Mouse (Mus musculus): ENCODE results near the gene Lcp2.

Lcp2 gene

DNA sequence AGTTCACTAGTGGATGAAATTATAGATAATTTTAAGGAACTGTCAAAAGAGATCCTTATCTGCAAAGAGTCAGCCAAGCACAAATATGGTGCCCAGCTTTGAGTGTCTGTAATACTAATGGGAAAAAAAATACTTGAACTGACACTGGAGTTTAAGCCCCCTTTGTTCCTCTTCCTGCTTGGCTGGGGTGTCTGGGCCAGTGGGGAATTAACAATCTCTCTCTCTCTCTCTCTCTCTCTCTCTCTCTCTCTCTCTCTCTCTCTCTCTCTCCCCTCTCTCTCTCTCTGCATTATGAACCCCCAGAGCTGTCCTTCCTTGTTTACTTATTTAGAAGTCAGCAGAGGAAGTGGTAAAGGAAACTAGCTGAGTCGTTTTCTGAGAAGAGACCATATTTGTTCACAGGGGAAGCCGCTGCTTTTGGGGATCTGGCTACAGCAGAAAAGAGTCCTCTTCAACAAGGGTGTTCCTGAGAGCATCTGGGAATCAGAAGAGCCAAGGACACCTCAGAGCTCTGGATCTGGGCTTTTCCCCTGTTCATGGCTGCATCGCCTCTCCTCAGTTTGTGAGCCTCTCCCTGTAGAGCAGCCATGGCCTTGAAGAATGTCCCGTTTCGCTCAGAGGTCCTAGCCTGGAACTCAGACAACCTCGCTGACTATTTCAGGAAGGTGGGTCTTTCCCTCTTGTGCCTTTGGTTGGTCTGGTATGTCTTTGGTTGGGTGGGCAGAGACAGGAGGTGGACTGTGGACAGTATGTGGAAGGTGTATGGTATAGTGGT, at the start of gene Lcp2:
Lcp2 (plus strand) TSS at position 154 of the 775 bp plus-strand sequence.
- peak; percentile 23 to 33 for DNase-seq (ENCODE audit: low spot score in 2 of 2)

DNA sequence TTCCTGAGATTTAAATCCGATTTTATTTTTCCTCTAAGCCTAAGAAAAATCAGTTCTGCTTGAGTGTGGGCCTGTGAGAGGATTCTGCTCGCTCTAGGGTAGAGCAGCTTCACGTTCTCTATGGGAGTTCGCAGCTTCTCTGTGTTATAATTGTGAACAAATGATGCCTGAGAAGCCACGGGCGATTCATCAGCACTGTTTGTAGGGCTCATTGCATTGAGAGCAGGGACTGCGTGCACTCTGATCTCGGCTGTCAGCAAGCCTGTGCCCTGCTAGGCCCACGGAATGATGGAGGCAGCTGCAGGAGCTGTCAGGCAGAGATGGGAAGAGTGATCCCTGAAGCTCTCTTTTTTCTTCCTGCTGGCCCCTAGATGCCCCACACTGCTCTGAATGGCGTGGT, 48.5 kb upstream of the Lcp2 start:
- no peak for DNase-seq (ENCODE audit: low spot score in 2 of 2)

DNA sequence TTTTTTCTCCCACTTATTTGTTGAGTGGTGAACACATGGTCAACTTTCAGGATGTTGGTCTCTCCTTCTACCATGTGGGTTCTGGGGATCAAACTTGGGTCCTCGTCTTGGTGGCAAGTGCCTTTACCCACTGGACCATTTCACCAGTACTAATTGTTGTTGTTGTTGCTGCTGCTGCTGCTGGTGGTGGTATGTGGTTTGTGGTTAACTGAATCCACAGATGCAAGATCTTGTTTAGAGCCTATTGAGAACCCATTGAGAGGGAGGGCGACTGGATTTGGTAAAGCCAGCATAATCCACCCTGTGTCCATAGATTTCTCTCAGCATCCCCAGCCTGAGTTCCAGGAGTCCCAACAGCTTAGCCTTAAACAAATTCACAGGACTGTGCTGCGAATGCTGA, 46.3 kb upstream of the Lcp2 start:
- no peak for DNase-seq (ENCODE audit: low spot score in 2 of 2)

DNA sequence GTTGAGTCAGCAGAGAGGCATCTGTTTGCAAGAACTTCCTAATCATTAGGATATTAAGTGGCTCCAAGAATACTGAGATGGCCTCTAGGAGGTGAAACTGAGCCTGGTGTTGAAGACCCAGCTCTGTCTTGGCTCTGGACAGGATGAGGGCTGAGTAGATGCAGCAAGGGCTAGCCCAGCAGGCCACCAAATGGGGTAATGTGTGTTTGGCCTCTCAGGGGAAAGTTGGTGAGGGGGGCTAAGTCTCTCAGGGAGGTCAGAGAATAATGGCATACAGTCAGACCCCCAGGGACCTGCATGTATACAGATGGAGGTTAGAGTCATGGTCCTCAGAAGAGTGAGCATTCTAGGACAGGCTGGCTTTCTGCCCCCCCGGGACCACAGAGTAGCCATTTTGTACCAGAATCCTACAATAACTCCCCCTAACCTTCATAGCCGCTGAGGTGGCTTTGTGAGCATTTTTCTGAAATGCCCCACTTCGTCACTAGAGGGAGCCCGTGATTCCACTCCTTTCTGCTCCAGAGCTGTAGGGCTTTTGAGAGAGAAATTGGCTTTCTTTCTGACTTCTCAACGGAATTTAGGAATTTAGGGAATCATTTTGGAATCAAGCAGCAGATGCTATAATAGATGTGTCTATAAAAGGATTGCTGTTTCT, 44.7 kb upstream of the Lcp2 start:
- DNase-seq (ENCODE audit: low spot score in 2 of 2): peak; percentile 30 to 35

DNA sequence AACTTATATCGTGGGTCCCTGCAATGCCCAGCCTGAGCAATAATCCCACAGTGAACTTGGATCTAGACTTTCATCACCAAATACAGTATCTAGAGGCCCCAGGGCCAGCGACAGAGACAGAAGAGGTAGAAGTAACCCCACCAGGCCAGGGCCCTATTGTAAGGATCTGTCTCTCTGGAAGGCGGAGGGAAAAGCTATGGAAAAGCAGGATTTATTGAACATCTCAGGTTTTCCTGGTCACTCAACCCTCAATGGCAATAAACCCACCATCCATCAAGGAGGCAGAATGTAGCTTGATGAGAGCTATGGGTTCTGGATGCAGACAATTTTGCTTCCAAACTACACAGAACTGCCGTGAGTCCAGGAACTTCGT, 44.1 kb upstream of the Lcp2 start:
- no peak for DNase-seq (ENCODE audit: low spot score in 2 of 2)

DNA sequence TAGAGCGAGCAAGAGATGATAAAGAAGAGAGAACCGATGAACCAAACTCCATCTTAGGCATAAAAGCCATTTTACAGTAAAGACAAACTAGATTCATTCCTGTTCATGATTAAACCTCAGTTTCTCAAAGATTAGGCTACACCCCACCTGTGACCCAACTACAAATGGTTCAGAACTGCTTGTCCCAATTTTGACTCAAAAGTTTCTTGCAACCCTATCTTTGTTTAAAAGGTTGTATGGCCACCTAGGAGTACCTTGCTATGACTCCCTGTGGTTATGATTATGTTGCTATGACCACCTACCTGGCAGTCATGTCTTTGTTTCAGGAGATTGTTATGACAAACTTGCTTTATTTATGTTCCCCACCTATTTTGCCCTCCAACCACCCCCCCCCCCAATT, 39.1 kb upstream of the Lcp2 start:
- no peak for DNase-seq (ENCODE audit: low spot score in 2 of 2)

DNA sequence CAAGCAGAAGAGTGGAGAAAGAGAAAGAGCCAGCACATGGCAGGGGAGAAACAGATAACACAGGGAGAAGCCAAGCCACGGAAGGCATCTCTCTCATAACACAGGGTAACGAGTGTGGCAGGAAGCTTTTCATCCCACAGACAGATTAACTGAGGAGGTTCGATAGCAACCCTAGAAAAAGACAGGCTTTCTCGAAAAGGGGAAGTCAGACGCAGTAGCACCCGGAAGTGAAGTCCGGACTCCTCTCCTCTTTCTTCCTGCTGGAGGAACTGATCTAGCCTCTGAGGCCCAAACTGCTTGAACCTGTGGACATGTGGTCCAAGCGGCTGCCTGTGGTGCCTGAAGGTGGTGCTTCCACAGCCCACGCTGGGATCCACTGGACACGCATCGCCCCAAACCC, 38.5 kb upstream of the Lcp2 start:
- peak; percentile 70 to 75 for DNase-seq (ENCODE audit: low spot score in 2 of 2)

DNA sequence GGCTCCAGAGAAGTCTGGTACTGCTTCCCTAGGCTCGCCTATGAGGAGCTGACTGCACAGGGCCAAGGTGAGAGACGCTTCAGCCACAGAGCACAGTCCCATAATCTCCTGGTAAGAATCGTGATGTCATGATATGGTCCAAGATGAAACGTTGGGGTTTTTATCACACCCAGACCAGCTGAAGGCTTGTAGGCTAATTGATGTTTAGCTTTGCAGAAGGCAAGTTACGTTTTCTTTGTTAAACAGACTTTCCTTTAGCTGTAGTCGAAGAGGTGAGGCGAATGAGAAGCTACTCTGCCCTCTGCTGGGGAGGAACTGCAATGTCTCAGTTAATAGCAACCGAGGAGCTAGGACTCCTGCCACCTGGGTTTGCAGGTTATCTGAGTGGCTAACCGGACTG, 38.0 kb upstream of the Lcp2 start:
- peak; percentile 70 to 76 for DNase-seq (ENCODE audit: low spot score in 2 of 2)

DNA sequence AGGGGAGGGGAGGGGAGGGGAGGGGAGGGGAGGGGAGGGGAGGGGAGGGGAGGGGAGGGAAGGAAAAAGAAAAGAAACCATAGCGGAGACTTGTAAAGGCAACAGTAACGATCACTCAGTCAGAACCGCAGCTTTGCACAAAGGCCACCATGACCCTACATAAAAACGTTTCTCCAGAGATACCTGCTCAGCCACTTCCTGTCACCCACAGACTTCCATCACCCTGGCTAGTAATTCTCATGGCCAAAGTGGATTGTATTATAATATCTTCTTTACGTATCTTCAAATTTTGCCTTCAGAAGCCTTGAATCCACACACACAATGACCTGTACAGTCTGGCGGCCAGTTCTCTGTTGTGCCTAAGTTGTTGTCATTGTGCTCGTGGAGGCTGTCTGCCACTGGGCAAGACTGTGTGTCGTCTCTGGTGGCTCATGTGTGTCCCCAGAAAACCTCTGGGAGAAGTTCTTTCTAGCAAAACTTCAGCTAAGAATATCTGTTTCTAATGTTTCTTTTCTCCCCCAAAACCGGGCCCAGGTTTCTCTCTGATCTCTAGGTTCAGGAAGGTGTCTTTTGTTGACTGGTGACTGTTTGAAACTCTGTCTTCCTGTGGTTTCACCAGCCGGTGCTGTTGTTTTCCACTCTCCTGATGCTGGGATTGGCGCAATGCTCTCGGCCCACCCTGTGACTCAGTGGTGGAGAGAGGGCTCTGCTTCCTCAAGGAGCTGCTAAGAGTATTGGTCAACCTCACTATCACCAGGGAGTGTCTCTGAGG, 37.2 kb upstream of the Lcp2 start:
- peak in 1 of 2 experiments; percentile 17 for DNase-seq (ENCODE audit: low spot score in 2 of 2)

DNA sequence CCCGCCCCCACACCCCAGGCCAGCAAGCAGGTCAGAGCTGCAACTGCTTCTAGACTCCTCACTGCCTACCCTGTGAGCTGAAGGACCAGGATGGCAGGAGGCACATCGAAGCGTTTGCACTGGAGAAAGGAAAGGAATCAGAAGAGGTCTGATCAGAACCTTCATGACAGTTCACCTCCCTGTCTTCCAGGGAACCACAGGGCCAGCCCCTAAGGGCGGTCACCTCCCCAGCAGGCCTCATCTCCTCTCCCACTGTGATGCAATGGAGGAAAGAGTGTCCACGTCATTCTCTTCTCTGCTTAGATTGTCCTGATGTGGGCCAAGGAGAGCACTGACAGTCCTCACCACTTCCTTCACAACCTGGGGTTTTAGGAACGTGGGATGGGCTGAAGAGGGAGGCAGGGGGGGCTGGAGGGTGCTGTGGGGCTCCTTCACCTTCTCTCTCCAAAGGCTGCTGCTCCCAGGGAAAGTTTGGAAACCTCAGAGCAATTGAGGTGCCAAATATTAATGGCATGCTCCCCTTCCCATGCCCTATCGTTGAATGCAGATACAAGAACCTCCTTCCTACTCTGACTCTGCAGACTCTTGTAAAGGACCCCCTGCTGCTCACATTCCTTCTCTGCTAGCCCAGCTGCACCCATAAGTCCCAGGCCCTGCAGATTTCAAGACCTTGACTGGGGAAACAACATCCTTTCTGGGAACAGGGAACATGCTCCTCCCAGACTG, 36.4 kb upstream of the Lcp2 start:
- DNase-seq (ENCODE audit: low spot score in 2 of 2): no peak

DNA sequence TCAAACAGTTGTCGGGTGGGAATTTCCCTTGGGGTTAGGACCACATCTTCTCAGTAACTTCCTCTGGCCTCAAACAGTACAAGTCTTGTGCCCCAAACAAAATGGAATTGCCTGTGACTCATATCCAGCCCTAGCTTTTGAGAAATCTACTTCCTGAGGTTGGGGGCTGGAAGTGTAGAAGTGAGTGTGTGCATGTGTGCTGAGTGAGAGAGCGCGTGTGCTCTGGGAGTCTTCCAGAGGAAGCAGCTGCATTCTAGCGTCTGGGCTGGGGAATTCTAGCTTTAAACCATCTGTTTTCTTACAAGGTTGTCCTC, 35.9 kb upstream of the Lcp2 start:
- DNase-seq (ENCODE audit: low spot score in 2 of 2): peak in 1 of 2 experiments; percentile 29

DNA sequence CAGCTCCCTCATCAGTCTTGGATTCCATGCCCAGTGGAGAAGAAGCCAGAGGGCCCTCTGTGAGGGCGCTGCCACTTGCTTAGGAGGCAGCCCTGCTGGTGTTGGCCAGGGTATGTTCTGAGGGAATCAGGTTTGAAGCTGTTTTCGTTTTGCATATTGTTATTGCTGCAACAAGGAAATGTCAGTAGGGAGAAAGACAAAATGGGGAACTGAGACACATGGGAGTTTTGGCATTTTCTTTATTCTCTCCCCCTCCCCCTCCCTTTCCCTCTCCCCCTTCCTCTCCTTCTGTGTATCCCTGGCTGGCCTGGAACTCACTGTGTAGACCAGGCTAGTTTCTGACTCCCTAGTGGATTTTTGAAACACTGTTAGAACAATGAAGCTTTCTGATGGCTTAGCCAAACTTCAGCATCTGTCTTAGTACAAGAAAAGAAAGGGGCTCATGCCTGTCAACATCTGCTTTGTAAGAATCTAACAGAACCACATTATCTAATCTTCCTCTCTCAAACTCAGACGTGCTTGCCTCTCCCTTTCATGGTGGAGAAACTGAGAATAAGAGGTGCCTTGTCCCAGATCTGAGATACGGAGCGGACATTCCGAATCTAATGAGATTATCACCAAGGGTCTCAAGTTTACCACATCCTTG, 34.6 kb upstream of the Lcp2 start:
- no peak for DNase-seq (ENCODE audit: low spot score in 2 of 2)

DNA sequence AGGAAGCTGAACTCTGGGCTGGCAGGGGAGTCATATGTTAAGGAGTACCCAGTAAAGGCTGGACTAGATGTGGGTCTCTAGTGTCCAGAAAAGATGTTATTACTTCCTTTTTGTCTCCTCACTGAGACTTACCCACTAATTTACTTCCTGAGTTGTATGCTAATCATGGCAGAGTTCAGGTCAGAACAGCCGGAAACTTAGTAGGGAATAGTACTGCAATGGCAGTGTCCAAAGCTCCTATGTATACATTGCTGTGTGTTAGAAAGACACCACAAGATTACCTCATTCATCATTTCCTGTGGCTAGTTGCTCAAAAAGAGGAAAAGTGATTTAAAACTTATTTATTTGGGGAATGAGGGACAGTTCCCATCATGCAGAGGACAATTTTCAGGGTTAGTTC, 21.6 kb upstream of the Lcp2 start:
- no peak for DNase-seq (ENCODE audit: low spot score in 2 of 2)

DNA sequence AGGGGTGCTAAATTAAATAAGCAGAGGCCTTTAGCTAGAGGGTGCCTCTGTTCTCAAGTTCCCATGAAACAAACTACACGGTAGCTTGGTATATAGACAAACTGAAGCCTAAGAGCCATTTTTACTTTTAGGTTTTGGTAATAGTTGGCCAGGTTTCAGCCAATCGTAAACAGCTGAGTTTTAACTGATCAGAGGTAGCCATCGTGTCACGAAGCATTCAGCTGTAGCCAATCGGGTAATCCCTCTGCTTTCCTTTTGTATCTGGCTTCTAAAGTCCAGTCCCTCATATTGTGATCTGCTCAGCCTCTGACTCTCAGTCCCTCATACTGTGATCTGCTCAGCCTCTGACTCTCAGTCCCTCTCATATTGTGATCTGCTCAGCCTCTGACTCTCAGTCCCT, 17.1 kb upstream of the Lcp2 start:
- DNase-seq (ENCODE audit: low spot score in 2 of 2): no peak

DNA sequence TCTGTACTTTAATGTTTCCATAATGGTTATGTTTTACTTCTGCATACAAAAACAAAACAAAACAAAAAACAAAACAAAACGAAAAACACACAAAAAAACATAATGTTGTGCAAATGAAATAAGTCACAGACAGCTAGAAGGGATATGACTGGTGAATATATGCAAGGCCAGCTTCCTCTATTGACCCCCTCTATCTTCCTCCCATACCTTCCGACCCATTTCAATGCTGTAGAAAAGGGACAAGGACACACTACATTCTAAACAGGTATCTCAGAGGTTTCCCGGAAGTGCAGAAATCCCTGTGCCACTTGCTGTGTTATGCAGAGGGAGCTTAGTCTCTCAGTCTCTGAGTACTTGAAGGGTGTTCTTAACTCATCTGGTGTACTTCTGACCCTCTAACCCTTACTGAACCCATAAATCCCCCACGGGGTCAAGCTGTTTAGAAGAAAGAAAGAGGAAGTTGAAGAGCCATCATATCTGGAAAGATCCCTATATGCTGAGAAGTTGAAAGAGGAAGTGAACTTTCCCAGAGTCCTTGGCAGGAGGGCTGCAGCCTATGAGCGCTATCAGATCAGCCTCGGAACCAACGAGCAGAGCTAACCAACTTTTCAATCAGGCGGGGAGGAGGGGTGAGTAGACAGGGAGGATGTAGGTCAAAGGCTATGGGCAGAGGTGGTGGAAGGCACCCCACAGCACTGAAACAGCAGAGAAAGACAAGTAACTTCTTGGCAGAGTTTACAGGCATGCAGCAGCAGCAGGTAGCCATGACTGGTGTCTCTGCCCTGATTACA, 15.5 kb upstream of the Lcp2 start:
- DNase-seq (ENCODE audit: low spot score in 2 of 2): peak; percentile 60 to 78

DNA sequence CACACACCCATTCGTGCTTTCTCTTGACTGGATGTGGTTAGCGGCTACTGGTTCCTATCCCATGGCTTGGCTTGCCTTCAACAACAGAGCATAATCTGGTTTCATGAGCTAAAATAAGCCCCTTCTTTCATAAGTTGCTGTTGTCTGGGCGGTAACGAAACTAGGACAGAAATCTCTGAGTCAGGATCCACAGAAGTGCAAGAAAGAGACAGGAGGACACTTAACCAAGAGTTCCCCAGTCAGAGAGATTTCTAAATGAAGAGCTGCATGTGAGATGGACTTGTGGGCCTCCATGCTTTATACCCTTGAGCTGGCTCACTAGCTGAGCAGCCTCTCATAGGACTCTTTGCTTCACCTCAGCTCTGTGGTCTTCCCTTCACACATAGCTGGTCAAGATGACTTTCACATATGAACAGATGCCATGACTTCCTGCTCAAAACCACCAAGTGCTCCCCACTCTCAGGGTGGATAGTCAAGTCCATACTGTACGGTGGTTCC, 12.7 kb upstream of the Lcp2 start:
- peak in 1 of 2 experiments; percentile 19 for DNase-seq (ENCODE audit: low spot score in 2 of 2)

DNA sequence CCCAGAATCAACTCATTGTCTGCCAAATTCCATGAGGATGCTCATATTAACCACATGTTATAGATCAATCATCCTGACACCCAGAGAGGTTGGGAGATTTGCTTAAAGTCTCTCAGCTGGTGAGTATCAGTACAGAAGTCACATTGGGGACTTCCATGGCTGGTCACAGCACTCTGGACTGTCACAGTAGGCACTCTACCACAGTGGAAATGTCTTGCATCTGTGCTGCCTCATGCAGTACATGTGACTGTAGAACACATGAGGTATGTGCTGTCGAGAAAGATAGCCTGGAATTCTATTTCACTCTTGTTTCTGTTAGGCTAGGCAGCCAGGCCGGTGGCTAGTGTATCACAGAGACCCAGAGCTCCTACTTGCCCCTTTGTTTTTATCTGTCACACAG, 11.9 kb upstream of the Lcp2 start:
- DNase-seq (ENCODE audit: low spot score in 2 of 2): no peak

DNA sequence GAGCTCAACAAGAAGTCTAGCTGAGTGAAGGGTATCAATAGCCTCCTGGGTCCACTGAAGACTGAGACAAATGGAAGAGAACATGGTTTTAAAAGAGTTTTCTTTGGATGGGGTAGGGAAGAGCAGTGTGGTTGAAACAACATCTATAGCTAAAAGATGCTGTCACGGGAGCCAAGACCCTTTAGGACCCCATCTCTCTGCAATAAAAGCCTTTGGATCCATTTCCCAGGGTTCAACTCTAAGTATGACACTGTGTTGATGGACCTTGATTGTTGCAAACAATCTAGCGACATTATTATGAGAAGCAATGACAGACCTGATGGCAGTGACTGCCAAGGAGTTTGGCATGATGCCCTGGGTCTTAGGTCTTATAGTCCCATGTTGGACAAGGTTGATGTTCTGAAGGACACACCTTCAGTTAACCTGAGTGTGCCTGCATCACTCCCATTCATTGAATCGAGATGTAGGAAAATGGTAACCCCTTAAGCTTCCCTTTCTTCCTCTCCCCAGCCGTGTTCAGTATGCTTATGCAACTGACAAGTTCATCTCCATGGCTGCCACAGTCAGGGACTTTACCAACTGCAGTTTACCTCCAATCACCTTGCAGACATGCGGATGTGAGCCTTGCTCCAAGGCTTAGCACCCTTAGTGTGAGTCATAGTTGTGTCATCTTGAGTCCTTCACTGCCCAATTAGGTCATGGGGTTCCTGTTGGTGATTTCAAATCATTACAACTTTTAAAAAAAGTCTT, 10.6 kb upstream of the Lcp2 start:
- no peak for DNase-seq (ENCODE audit: low spot score in 2 of 2)

DNA sequence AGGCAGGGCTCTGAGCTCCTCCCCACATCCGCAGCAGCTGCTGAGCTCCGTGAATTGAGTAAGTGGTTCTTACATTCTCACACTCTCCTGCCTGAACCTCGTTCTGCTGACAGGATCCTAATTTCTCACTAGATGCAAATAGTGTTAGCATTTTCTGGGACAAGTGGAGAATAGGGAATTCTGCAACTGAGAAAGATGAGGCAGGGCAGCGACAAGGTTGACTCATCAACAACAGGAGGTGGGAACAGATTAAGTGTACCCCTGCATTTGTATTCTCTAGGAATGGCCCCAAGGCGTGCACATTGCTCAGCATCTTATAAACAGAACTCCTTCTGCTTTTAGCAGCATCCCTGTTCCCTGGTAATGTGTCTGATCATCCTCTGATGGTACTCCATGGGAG, 6.7 kb upstream of the Lcp2 start:
- no peak for DNase-seq (ENCODE audit: low spot score in 2 of 2)

DNA sequence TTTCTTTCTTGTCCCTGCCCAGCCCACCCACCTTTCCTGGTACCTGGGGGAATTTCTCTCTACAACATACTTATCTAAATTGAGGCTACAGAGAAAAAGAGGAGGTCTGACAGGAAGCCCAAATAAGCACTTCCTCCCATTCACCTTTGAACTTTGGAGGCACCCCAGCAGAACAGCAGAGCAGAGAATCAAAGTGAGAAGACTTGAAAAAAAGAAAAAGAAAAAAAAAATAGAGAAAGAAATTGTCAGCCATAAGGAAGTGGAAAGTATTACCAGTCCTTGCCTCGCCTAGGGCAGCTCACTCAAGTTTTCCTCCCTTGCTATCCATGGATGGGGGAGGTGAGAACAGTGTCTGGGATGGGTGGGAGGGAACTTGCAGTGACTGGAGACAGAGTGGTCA, 3.9 kb upstream of the Lcp2 start:
- no peak for DNase-seq (ENCODE audit: low spot score in 2 of 2)
